Mouse (Mus musculus): ENCODE data around the gene E2f8. TPM values are rescaled to one million over a fixed set of nuclear protein-coding genes. Genes with fewer than 3 reads are reported as not detected.

The E2f8 gene
- polyA plus RNA-seq, 1 experiment from 2014 or later = 0.93 TPM

DNA sequence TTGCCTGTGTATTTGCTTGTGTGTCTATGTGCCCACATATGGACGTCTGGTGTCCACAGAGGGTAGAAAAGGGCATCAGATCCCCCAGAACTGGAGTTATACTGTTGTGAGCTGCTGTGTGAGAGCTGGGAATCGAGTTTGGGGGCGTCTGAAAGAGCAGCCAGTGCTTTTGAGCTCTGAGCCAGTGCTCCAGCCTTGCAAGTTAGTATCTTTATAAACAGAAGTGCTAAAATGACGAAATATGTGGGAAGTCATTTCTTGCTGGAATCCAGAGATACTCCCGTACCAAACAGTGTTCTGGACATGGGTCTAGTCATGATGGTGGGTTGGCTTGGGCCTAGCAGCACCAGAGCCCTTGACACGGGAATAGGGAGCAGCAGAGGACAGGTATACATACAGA lies 13.4 kb upstream of the E2f8 start:
- H3K4me2 ChIP-seq (replicated peaks; ENCODE audit: low read depth, low read length) = no peak overlapping the region
- no peaks in the 10 kb centered on the region for H3K9me3 ChIP-seq (ENCODE audit: low read length)
- 57% methylated on average over 6 of the region's 6 CpGs for WGBS
- H3K9ac ChIP-seq (replicated peaks; ENCODE audit: low read depth) = no peak overlapping the region
- H3K27me3 ChIP-seq (replicated peaks; ENCODE audit: insufficient read depth, low read length) = no peaks in the 10 kb centered on the region
- no peak overlapping the region for H3K4me3 ChIP-seq (ENCODE audit: low read depth, low read length)
- peak overlapping the region; percentile 38; the same call in 1 of the 2 replicates for H3K27ac ChIP-seq (ENCODE audit: low read length)
- no peak for ATAC-seq
- H3K4me1 ChIP-seq (ENCODE audit: insufficient read depth, low read depth, low read length) = peaks cover 17% of the 10 kb centered on the region; the same call in 1 of the 2 replicates
- no peak for TF ChIP-seq EP300 (IDR thresholded peaks at IDR 0.05)
- no peak for TF ChIP-seq CTCF (IDR thresholded peaks at IDR 0.05)
- peak; percentile 46 for DNase-seq (ENCODE audit: low spot score)
- no peaks in the 10 kb centered on the region for H3K36me3 ChIP-seq (ENCODE audit: insufficient read depth, low read length)

- under 1% methylated on average over 6 of the region's 6 CpGs for WGBS
- no peak overlapping the region for H3K27ac ChIP-seq (ENCODE audit: low read length)
- H3K4me2 ChIP-seq (replicated peaks; ENCODE audit: low read depth, low read length) = no peak overlapping the region
- no peaks in the 10 kb centered on the region for H3K36me3 ChIP-seq (ENCODE audit: insufficient read depth, low read length)
- peak; percentile 87 for TF ChIP-seq CTCF (IDR thresholded peaks at IDR 0.05)
- no peak for TF ChIP-seq EP300 (IDR thresholded peaks at IDR 0.05)
- no peaks in the 10 kb centered on the region for H3K27me3 ChIP-seq (replicated peaks; ENCODE audit: insufficient read depth, low read length)
- H3K4me1 ChIP-seq (ENCODE audit: insufficient read depth, low read depth, low read length) = peaks cover 17% of the 10 kb centered on the region; the same call in 1 of the 2 replicates
- DNase-seq (ENCODE audit: low spot score) (peak; percentile 69), ATAC-seq (peak; percentile 44)
- H3K4me3 ChIP-seq (ENCODE audit: low read depth, low read length) = no peak overlapping the region
- no peaks in the 10 kb centered on the region for H3K9me3 ChIP-seq (ENCODE audit: low read length)
- no peak overlapping the region for H3K9ac ChIP-seq (replicated peaks; ENCODE audit: low read depth)
Measured at GRCm38 (mm10) chr7:48894152-48894551, 12.8 kb upstream of the E2f8 start.

DNA sequence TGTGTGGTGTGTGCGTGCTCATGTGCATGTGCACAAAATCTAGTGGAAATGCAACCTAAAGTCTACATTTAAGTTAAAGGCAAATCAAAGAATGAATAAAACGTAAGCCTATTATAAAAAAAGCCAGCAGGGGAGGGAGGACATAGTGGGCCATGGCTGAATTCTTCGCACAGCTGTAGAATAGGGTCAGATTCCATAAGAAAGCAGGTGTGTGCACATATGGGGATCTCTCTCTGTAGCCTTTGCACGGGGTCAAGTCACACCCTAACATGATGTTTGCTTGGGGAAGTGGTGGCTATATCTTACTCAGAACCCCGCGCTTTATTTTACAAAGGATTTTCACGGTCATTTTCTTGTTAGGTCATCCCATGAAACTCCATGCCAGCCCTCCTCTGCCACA lies 11.7 kb upstream of the E2f8 start:
- WGBS = 84% methylated on average over 7 of the region's 7 CpGs
- no peaks in the 10 kb centered on the region for H3K27me3 ChIP-seq (replicated peaks; ENCODE audit: insufficient read depth, low read length)
- ATAC-seq = no peak
- H3K9me3 ChIP-seq (ENCODE audit: low read length) = no peaks in the 10 kb centered on the region
- H3K4me3 ChIP-seq (ENCODE audit: low read depth, low read length) = no peak overlapping the region
- no peak overlapping the region for H3K9ac ChIP-seq (replicated peaks; ENCODE audit: low read depth)
- DNase-seq (ENCODE audit: low spot score) = no peak
- no peaks in the 10 kb centered on the region for H3K36me3 ChIP-seq (ENCODE audit: insufficient read depth, low read length)
- no peak overlapping the region for H3K4me2 ChIP-seq (replicated peaks; ENCODE audit: low read depth, low read length)
- TF ChIP-seq EP300 (IDR thresholded peaks at IDR 0.05) = no peak
- TF ChIP-seq CTCF (IDR thresholded peaks at IDR 0.05) = no peak
- peaks cover 15% of the 10 kb centered on the region; the same call in 1 of the 2 replicates for H3K4me1 ChIP-seq (ENCODE audit: insufficient read depth, low read depth, low read length)
- H3K27ac ChIP-seq (ENCODE audit: low read length) = no peak overlapping the region

DNA sequence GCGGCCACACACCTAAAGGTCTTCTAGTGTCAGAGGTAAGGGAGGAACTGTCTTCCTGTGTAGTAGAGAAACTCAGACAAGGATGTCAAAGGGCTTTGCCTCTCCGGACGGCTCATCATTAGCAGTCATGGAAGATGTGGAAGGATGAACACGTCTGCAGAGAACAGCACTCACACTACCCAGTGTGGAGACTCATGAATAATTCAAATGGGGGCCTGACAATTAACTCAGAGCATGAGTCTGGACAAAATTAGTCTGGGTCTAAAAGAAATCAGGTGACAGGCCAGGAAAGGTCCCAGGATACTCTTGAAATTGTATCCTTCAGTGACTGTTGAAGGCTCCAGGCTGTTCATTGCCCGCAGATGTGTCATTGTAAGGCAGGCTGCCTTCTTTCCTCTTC lies 9.6 kb upstream of the E2f8 start:
- WGBS = 71% methylated on average over 5 of the region's 5 CpGs
- Histone ChIP-seq H3K36me3 (ENCODE audit: insufficient read depth, low read length) (no peaks in the 10 kb centered on the region), H3K27me3 (replicated peaks; ENCODE audit: insufficient read depth, low read length) (no peaks in the 10 kb centered on the region), H3K4me3 (ENCODE audit: low read depth, low read length) (no peak overlapping the region), H3K9me3 (ENCODE audit: low read length) (no peaks in the 10 kb centered on the region), H3K4me2 (replicated peaks; ENCODE audit: low read depth, low read length) (no peak overlapping the region), H3K9ac (replicated peaks; ENCODE audit: low read depth) (no peak overlapping the region), H3K27ac (ENCODE audit: low read length) (no peak overlapping the region), H3K4me1 (ENCODE audit: insufficient read depth, low read depth, low read length) (peaks cover 6% of the 10 kb centered on the region; the same call in 1 of the 2 replicates)
- TF ChIP-seq CTCF (IDR thresholded peaks at IDR 0.05) (no peak), EP300 (IDR thresholded peaks at IDR 0.05) (no peak)
- no peak for DNase-seq (ENCODE audit: low spot score)
- no peak for ATAC-seq

DNA sequence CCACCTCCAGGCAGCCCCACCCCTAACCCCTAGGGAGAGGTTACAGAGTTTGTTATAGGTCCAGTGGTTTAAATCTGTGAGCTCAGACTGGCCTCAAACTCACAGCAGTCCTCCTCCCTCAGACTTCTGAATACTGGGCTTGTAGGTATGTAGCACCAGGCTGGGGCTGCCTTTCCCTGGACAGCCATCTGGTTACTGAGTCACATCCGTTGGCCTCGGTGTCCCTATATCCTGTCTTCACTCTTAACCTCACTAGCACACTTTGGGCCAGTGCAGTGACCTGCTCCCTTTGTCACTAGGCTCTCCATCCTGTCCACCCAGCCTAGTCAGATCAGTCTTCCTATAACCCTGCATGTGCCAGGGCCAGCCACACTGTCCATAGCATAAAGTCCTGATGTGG lies 7.4 kb upstream of the E2f8 start:
- Histone ChIP-seq H3K27me3 (replicated peaks; ENCODE audit: insufficient read depth, low read length) (no peaks in the 10 kb centered on the region), H3K27ac (ENCODE audit: low read length) (no peak overlapping the region), H3K36me3 (ENCODE audit: insufficient read depth, low read length) (no peaks in the 10 kb centered on the region), H3K9me3 (ENCODE audit: low read length) (no peaks in the 10 kb centered on the region), H3K4me2 (replicated peaks; ENCODE audit: low read depth, low read length) (no peak overlapping the region), H3K4me3 (ENCODE audit: low read depth, low read length) (no peak overlapping the region), H3K4me1 (ENCODE audit: insufficient read depth, low read depth, low read length) (no peaks in the 10 kb centered on the region), H3K9ac (replicated peaks; ENCODE audit: low read depth) (no peak overlapping the region)
- 41% methylated on average over 2 of the region's 2 CpGs for WGBS
- DNase-seq (ENCODE audit: low spot score) = no peak
- TF ChIP-seq CTCF (IDR thresholded peaks at IDR 0.05) = no peak
- ATAC-seq = no peak

- no peak for DNase-seq (ENCODE audit: low spot score)
- WGBS = 42% methylated on average over 8 of the region's 8 CpGs
Measured at GRCm38 (mm10) chr7:48887973-48888372, 6.6 kb upstream of the E2f8 start.

GRCm38 (mm10) chr7:48884266-48884611 lies 2.8 kb upstream of the E2f8 start:
- no peak overlapping the region for H3K4me2 ChIP-seq (replicated peaks; ENCODE audit: low read depth, low read length)
- DNase-seq (ENCODE audit: low spot score) (no peak), ATAC-seq (no peak)
- TF ChIP-seq EP300 (IDR thresholded peaks at IDR 0.05) = no peak
- no peak for TF ChIP-seq CTCF (IDR thresholded peaks at IDR 0.05)
- no peak overlapping the region for H3K4me3 ChIP-seq (ENCODE audit: low read depth, low read length)
- 56% methylated on average over 5 of the region's 5 CpGs for WGBS
- H3K27ac ChIP-seq (ENCODE audit: low read length) = no peak overlapping the region
- H3K27me3 ChIP-seq (replicated peaks; ENCODE audit: insufficient read depth, low read length) = no peaks in the 10 kb centered on the region
- no peaks in the 10 kb centered on the region for H3K9me3 ChIP-seq (ENCODE audit: low read length)
- H3K36me3 ChIP-seq (ENCODE audit: insufficient read depth, low read length) = no peaks in the 10 kb centered on the region
- peaks cover 6% of the 10 kb centered on the region for H3K4me1 ChIP-seq (ENCODE audit: insufficient read depth, low read depth, low read length)
- H3K9ac ChIP-seq (replicated peaks; ENCODE audit: low read depth) = no peak overlapping the region

More at GRCm38 (mm10) chr7:48887973-48888372, 6.6 kb upstream of the E2f8 start:
- no peak overlapping the region for H3K27ac ChIP-seq (ENCODE audit: low read length)
- no peaks in the 10 kb centered on the region for H3K4me1 ChIP-seq (ENCODE audit: insufficient read depth, low read depth, low read length)
- no peaks in the 10 kb centered on the region for H3K36me3 ChIP-seq (ENCODE audit: insufficient read depth, low read length)
- TF ChIP-seq EP300 (IDR thresholded peaks at IDR 0.05) (no peak), CTCF (IDR thresholded peaks at IDR 0.05) (no peak)
- H3K27me3 ChIP-seq (replicated peaks; ENCODE audit: insufficient read depth, low read length) = no peaks in the 10 kb centered on the region
- no peak overlapping the region for H3K4me2 ChIP-seq (replicated peaks; ENCODE audit: low read depth, low read length)
- H3K9ac ChIP-seq (replicated peaks; ENCODE audit: low read depth) = no peak overlapping the region
- no peak for ATAC-seq
- H3K4me3 ChIP-seq (ENCODE audit: low read depth, low read length) = no peak overlapping the region
- H3K9me3 ChIP-seq (ENCODE audit: low read length) = no peaks in the 10 kb centered on the region

Measured in lung, postnatal 0 days (tissue).